Comparison of ENCODE assay signal across 11 mouse cellular contexts in the genomic region with DNA sequence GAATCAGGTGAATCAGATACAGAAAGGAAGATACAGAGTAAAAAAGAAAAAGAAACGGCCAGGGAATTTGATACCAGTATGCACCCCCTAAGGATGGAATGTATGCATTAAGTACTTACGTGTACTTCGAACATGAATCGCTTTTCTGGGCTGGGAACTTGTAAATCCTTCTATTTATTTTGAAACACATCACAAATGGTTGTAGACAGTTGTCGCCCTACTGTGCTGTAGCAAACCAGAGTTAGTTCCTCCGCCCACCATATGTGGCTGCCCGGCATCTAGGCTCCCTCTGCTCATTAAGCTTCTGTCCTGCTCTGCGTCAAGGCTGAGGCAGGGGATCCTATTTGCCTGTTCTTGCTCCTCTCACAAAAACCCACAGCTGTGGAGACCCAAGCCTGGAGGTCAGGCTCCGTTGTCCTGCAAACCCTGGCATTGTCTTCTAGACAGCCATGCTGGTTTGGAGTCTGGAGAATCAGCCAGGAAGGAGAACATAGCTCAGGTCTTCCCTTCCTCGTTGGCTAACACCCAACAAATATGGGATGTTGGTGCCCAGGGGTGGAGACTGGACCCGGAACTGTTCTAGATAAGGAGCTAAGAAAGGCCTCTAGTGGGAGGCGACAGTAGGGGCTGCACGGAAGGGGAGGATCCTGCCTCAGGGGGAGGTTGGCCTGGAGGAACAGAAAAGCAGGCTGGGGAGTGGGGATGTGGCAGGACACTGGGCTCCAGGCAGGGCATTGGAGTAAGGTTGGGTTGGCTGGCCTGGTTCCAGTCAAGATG.
A peak's percentile ranks its signal among the peaks of the same experiment; 100 is the strongest.
DNase-seq lines count a peak whose midpoint lies in the region; ATAC-seq and TF ChIP-seq lines count a peak whose summit lies in the region.
"Had no signal": no experiment of that assay in that cellular context is flagged by ENCODE, and none has a peak within 500 bp of the region (broad histone marks: within the 10 kb centered on the region; RNA-seq: fewer than 3 reads in every experiment).

No protein-coding gene starts in this region.

- TF ChIP-seq CTCF in kidney, adult 2 months (conservative IDR thresholded peaks at IDR 0.05; ENCODE audit: insufficient read depth, insufficient read length, low read depth, low read length) = no peak

- no peaks in the 10 kb centered on the region for H3K36me3 ChIP-seq in kidney, adult 2 months (ENCODE audit: control insufficient read depth, insufficient read depth, low read length)
- H3K36me3 ChIP-seq in kidney, embryonic 14.5 days (ENCODE audit: control insufficient read depth, insufficient read depth, low read length) = peaks cover 3% of the 10 kb centered on the region; the same call in 1 of the 2 replicates
- no peaks in the 10 kb centered on the region for H3K36me3 ChIP-seq in heart, embryonic 16.5 days (ENCODE audit: control insufficient read depth, insufficient read depth)
- H3K36me3 ChIP-seq in liver, embryonic 13.5 days = no peaks in the 10 kb centered on the region
- H3K36me3 ChIP-seq in stomach, embryonic 14.5 days (ENCODE audit: control insufficient read depth, insufficient read depth, low read length) = no peaks in the 10 kb centered on the region; the same call in 1 of the 2 replicates

- WGBS in kidney, adult 2 months = 74% methylated on average over 13 of the region's 13 CpGs
- 74% methylated on average over 13 of the region's 13 CpGs for WGBS in kidney, embryonic 14.5 days
- WGBS in heart, embryonic 16.5 days = 55% methylated on average over 13 of the region's 13 CpGs
- WGBS in liver, embryonic 13.5 days (ENCODE audit: insufficient replicate concordance) = 48% methylated on average over 13 of the region's 13 CpGs
- 57% methylated on average over 13 of the region's 13 CpGs for WGBS in stomach, embryonic 14.5 days

- ATAC-seq in kidney, embryonic 14.5 days (ENCODE audit: low FRiP score, low TSS enrichment) = no peak; the same call in 1 of the 2 replicates
- ATAC-seq in heart, embryonic 16.5 days (replicated peaks; ENCODE audit: extremely low read depth, insufficient read depth, low FRiP score) = peak; percentile 83
- peak; percentile 83 for ATAC-seq in liver, embryonic 13.5 days (ENCODE audit: low read depth)
- ATAC-seq in stomach, embryonic 14.5 days (ENCODE audit: insufficient number of reproducible peaks, insufficient read depth, low FRiP score, low read depth) = peak; percentile 44; the same call in 1 of the 2 replicates

- no peak overlapping the region for H3K27ac ChIP-seq in kidney, adult 2 months (ENCODE audit: insufficient read depth, low read depth, low read length)
- no peak overlapping the region for H3K27ac ChIP-seq in kidney, embryonic 14.5 days (ENCODE audit: low read depth, low read length)
- H3K27ac ChIP-seq in heart, embryonic 16.5 days (ENCODE audit: low read length) = peak overlapping the region; percentile 48
- H3K27ac ChIP-seq in liver, embryonic 13.5 days = peak overlapping the region; percentile 34; the same call in 1 of the 2 replicates
- H3K27ac ChIP-seq in stomach, embryonic 14.5 days (ENCODE audit: low read length) = no peak overlapping the region
- H3K27ac ChIP-seq: macrophage had no signal

- H3K9me3 ChIP-seq in kidney, embryonic 14.5 days (ENCODE audit: control insufficient read depth, low read length) = no peaks in the 10 kb centered on the region
- H3K9me3 ChIP-seq in heart, embryonic 16.5 days (replicated peaks; ENCODE audit: control insufficient read depth, low read length) = no peaks in the 10 kb centered on the region
- H3K9me3 ChIP-seq in liver, embryonic 13.5 days (replicated peaks) = no peaks in the 10 kb centered on the region
- no peaks in the 10 kb centered on the region for H3K9me3 ChIP-seq in stomach, embryonic 14.5 days (ENCODE audit: control insufficient read depth, low read depth, low read length)

- no peak for TF ChIP-seq POLR2A in kidney, adult 2 months (IDR thresholded peaks at IDR 0.05; ENCODE audit: low read depth, low read length)

- no peaks in the 10 kb centered on the region for H3K27me3 ChIP-seq in kidney, adult 2 months (replicated peaks; ENCODE audit: control insufficient read depth, insufficient read depth, low read length)
- no peaks in the 10 kb centered on the region for H3K27me3 ChIP-seq in kidney, embryonic 14.5 days (ENCODE audit: control insufficient read depth, insufficient read depth, low read length)
- no peaks in the 10 kb centered on the region for H3K27me3 ChIP-seq in heart, embryonic 16.5 days (ENCODE audit: control insufficient read depth, insufficient read depth, low read length)
- no peaks in the 10 kb centered on the region for H3K27me3 ChIP-seq in liver, embryonic 13.5 days
- no peaks in the 10 kb centered on the region for H3K27me3 ChIP-seq in stomach, embryonic 14.5 days (ENCODE audit: control insufficient read depth, insufficient read depth, low read length)

- no peak overlapping the region for H3K9ac ChIP-seq in kidney, embryonic 14.5 days (ENCODE audit: low read depth, low read length)
- no peak overlapping the region for H3K9ac ChIP-seq in heart, embryonic 16.5 days (ENCODE audit: low read length)
- no peak overlapping the region for H3K9ac ChIP-seq in liver, embryonic 13.5 days
- no peak overlapping the region for H3K9ac ChIP-seq in stomach, embryonic 14.5 days (replicated peaks; ENCODE audit: low read depth, low read length)

- no peak overlapping the region for H3K4me3 ChIP-seq in kidney, adult 2 months (ENCODE audit: insufficient read depth, low read depth, low read length)
- H3K4me3 ChIP-seq in kidney, embryonic 14.5 days (ENCODE audit: low read length) = no peak overlapping the region
- H3K4me3 ChIP-seq in heart, embryonic 16.5 days (ENCODE audit: low read length) = no peak overlapping the region
- H3K4me3 ChIP-seq in liver, embryonic 13.5 days (replicated peaks) = no peak overlapping the region
- no peak overlapping the region for H3K4me3 ChIP-seq in stomach, embryonic 14.5 days (ENCODE audit: low read depth, low read length)

- no peak overlapping the region for H3K4me2 ChIP-seq in kidney, embryonic 14.5 days (replicated peaks; ENCODE audit: low read depth, low read length)
- H3K4me2 ChIP-seq in heart, embryonic 16.5 days (ENCODE audit: low read depth, low read length) = peak overlapping the region; percentile 17; the same call in 1 of the 2 replicates
- peak overlapping the region; percentile 35 for H3K4me2 ChIP-seq in liver, embryonic 13.5 days
- H3K4me2 ChIP-seq in stomach, embryonic 14.5 days (replicated peaks; ENCODE audit: low read depth, low read length) = no peak overlapping the region

- DNase-seq in kidney, adult 2 months = peak; percentile 66
- no peak for DNase-seq in liver, embryonic 13.5 days
- no peak for DNase-seq in left cerebral cortex, adult 18-20 months (ENCODE audit: low spot score in 2 of 2)
- no peak for DNase-seq in ovary, adult 18-20 months (ENCODE audit: low spot score)
- no peak for DNase-seq in natural killer cell, adult 2 months (ENCODE audit: low spot score in 2 of 2)
- DNase-seq: cerebellum, adult 18-20 months; gastrocnemius, postnatal 25 days had no signal

- H3K4me1 ChIP-seq in kidney, adult 2 months (ENCODE audit: control insufficient read depth, insufficient read depth, low read length) = no peaks in the 10 kb centered on the region
- H3K4me1 ChIP-seq in kidney, embryonic 14.5 days (ENCODE audit: control insufficient read depth, insufficient read depth, low read length) = peaks cover 31% of the 10 kb centered on the region
- H3K4me1 ChIP-seq in heart, embryonic 16.5 days (ENCODE audit: control insufficient read depth, insufficient read depth, low read length) = peaks cover 21% of the 10 kb centered on the region
- peaks cover 29% of the 10 kb centered on the region for H3K4me1 ChIP-seq in liver, embryonic 13.5 days (replicated peaks)
- peaks cover 15% of the 10 kb centered on the region; the same call in 1 of the 2 replicates for H3K4me1 ChIP-seq in stomach, embryonic 14.5 days (ENCODE audit: control insufficient read depth, insufficient read depth, low read length)

Comparison
In these comparisons a context has a peak if more than half of its experiments do, and no peak if none do; other contexts are left out.
1. H3K27ac ChIP-seq: peak in heart, embryonic 16.5 days (single experiment) and liver, embryonic 13.5 days (single experiment); none in kidney, adult 2 months (single experiment), kidney, embryonic 14.5 days (single experiment) and stomach, embryonic 14.5 days (single experiment).
2. H3K4me2 ChIP-seq: peak in heart, embryonic 16.5 days (single experiment) and liver, embryonic 13.5 days (single experiment); none in kidney, embryonic 14.5 days (single experiment) and stomach, embryonic 14.5 days (single experiment).